Mouse (Mus musculus) stomach, adult 2 months (tissue): ENCODE results near the gene Ap1s2. TPM values are rescaled to one million over a fixed set of nuclear protein-coding genes. Genes with fewer than 3 reads are reported as not detected.

ENCODE experiments used
- polyA plus RNA-seq: library from polyadenylated mRNA; depleted of rRNA; stranded (reverse); fragments of >200 nt; gene quantifications from 2 replicates; pipeline ENCODE4 v1.2.3, GENCODE M21; 2012; rRNA removed

The Ap1s2 gene
- 0.89 and 0.91 TPM in 2 replicates for polyA plus RNA-seq

DNA sequence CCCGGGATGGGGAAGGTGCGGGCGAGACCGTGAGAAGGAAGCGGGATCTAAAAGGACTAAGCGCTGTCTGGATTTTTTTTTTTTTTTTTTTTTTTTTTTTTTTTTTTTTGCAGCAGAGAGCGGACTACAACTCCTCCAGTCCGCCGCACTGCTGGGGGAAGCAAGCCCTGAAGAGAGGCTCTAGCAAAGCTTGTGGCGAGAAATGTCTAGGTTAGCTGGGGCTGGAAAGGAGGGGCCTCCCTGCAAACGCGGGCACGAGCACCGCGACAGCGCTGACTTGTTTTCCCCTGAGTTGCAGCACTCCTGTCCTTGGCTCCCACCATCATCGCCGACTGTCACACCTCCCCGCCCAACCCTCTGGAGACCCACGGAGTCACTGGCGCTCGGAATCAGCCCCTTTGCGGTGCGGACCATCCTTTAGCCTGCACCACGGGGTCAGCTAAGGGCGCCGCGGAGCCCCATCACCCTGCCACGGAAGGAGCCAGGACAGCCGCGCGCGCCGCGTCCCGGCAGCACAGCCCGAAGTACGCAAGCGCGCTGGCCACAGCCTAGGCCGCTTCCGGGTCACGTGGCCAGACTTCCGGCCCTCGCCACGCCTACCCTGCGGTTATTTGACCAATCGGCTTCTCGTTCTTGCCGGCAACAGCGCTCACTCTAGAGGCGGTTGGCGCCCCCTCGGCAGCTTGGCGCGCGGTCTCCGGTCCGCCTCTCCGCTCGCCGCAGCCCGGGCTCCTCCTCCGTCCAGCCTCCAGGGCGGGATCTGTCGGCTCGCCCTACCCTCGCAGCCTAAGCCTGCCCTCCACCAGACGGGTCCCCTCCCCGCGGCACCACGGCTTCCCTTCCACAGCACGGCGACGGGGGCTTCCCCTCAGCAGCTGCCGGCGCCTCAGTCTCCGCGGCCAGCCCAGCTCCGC, at the start of gene Ap1s2:
Gene Ap1s2 (plus strand): TSS at position 681 of the 914 bp plus-strand sequence.

DNA sequence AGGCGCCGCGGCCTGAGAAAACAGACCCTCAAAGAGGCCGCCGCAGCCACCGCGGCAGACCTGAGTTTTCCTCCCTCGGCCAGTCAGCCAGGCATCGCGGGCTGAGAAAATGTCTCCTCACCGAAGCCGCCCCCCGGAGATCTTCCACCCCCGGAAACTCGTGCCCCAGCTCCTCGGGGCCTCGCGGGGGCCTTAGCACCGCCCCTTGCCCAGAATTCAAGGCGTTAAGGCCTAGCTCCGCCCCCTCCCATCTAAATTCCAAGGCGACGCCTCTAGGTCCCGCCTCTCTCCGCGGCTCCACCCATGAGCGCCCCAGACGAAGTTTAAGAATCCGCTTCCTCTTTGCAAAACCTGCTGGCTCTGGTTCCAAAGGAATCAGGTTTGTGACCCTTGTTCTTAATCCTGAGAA, 49.7 kb downstream of the Ap1s2 start, which contains the start of gene Zrsr2:
Gene Zrsr2 (minus strand): TSS at position 195 of the 409 bp plus-strand sequence.

Other genes starting within 250 kb of the Ap1s2 start
- gene Rnf138rt1, start 147.7 kb upstream of the Ap1s2 start, polyA plus RNA-seq: not detected in 2 replicates
- gene Zrsr2, start 49.6 kb downstream of the Ap1s2 start, polyA plus RNA-seq: 2.1 and 2.7 TPM in 2 replicates
- gene Car5b, start 119.0 kb downstream of the Ap1s2 start, polyA plus RNA-seq: 1.3 and 2.3 TPM in 2 replicates
- gene Siah1b, start 167.5 kb downstream of the Ap1s2 start, polyA plus RNA-seq: 1.9 and 2.0 TPM in 2 replicates
- not detected in 2 replicates for gene Cltrn, start 179.8 kb downstream of the Ap1s2 start, polyA plus RNA-seq
- 0.44 and 0.45 TPM in 2 replicates for gene Ace2, start 230.3 kb downstream of the Ap1s2 start, polyA plus RNA-seq